Mouse (Mus musculus) ovary, postnatal 36 days (tissue): ENCODE results near the gene Faf1.

ENCODE experiments used
- DNase-seq: peaks from one replicate; pipeline ENCODE4 v3.0.0; 2022; ENCODE audit warnings: low spot score, mixed read lengths

Gene Faf1

DNA sequence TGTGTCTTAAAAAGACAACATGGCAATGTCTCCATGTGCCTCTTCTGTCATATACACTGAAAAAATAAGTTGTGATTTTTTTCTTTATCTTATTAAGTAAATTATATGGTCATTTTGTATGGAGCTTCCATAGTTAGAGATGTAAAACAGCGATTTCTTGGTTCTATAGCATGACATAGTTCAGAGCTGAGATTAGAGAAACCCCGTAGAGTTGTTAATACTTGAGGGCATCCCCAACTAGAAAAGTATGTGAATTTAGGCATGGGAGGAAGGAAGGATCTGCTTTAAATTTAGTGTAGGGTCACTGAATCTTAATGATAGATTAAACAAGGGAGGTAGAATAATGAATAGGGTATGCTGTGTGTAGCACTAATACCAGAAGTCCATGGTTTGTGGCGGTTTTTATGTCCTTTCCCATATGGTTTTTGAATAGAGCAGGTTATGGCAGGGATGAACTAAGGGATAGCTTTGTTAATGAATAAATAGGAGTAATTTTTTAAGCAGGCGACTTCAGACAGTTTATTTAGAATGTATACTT is 106.3 kb downstream of the Faf1 start:
- no peak for DNase-seq

DNA sequence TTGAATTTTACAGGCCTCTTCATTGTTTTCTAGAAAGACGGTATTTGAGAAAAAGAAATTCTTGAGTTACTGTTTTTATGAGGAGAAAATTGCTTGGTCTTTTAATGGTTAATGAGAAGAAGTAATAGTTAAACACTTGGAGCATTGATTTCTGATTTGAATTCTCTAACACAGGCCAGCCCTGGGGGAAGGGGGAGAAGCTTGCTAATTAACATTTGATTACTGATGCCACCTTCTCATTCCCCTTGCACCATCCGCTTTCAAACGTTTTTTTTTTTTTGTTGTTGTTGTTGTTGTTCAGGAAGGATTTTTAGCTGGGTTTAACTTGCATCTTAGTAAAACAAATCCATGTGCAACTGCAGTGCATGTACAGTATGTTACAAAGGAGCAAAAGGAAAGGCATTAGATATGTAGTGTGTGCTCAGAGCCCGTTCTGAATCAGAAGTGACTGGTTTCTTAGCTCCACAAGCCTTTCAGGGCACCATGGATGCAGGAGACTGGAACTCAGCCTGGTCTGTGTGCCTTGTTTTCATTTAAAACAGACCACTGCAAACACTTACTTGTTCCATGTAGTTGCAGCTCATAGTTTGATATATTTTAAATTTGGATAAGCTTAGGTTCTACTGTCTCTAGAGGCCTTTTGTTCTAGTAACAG is 113.1 kb downstream of the Faf1 start:
- DNase-seq = no peak

DNA sequence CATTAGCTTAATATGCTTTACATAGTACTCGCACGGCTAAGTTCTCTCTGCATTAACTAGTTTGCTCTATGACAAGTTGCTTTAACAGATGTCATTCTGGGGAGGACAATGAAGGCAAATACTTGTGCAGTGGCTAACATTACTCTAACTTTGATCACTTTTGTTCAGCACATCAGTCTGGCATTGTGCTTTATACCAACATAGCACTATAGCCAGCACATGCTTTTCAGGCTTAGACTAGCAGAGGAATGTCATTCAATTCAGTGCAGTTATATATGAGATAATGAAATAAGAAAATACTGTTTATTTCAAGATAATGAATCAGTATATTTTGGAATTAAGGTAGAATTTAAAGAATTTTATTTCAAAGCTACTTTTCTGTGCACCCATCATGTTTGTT is 115.9 kb downstream of the Faf1 start:
- no peak for DNase-seq

DNA sequence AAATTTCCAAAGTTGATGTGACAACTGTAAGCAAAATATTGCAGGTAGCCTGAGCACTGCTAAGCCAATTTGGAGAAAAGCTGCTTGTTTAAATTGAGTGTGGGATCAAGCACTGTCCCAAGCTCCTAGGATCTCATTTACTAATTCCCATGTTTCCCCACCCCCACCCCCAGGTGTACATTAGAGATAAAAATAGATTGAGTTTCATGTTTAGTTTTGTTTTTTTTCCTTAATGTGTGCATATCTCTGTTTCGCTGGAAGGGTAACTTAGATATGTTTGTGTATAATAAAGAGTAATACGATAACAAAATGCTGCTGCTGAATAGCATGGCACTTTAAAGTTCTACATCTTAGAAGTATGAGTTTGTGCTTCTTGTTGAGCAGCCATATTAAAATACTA is 116.7 kb downstream of the Faf1 start:
- no peak for DNase-seq

DNA sequence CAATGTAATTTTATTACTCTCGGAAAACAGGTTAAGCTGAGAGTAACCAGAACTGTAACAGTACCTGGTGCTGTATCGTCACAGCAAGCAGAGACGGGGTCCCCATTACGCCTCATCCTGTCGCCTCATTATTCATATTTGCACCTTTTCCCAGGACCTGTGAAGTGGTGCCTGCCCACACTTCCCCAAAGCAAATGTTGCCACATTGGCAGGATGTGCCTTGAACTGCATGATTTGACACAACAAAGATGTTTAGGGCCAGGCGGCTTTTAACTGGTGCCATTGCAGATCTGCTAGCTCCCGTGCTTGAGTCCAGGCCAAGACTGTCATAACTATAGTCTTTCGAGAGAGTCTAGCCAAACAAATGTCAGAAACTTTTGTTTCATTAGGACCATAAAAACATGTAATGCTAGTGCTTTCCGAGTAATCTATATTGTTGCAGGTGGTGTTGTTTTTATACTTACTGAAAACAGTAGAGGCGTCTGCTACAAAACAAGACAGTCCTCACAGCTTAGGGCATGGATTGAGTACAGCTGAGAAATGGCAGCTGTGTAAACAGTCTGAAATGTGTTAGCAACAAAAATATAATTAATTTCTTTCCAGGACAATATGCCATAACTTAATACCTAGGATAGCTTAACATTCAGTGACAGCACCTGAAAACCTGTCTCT is 121.3 kb downstream of the Faf1 start:
- DNase-seq = no peak

DNA sequence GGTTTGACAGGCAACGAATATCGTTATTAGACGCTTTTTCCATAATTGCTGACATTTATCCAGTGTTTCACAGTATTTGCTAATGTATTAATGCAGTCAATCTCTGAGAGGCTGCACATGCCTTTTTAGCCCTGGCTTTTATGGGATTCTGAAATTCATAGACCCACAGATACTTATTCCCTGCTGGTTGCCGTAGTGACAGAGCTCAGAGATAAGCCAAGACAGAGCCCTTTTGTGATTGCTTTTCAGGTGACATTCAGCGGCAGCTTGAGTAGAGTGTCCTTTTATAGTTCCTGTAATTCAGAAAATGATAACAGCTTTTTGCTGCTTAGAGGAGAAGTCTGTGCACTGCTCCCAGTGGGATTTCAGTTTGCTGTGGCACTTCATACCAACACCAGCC is 130.0 kb downstream of the Faf1 start:
- DNase-seq = no peak

DNA sequence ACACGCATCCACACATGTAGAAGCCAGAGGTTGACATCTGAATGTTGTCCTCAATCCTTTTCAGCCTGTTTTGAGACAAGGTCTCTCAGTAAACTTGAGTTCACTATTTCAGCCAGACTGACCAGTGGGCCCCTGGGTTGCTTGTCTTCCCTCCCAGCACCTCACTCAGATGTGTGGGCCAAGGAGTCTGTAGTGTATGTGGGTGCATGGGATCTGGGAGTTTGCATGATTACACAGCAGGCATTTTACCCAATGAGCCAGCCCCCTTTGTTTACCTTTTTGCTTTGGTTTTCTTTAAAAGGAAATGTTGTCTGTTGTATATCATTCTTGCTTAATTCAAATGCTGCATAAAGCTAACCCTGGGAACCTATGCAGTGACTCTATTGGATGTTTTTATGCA is 138.8 kb downstream of the Faf1 start:
- no peak for DNase-seq

DNA sequence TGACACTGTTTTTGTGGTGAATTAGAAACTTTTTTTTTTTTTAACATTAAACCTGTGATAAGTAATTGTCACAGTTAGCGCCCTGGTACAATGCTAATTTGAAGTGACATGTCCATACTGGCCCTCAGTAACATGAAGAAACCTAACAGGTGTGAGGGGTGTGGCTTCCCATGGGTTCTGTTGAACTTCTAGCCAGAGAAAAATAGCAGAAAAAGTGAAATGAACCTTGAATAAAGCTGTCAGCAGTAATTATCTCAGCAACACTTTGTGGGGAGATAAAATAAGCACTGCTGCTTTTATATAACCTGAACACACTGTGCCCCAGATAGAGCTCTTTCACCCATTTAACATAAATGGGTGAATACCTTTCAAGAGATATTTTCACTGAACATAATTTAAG is 139.2 kb downstream of the Faf1 start:
- no peak for DNase-seq

DNA sequence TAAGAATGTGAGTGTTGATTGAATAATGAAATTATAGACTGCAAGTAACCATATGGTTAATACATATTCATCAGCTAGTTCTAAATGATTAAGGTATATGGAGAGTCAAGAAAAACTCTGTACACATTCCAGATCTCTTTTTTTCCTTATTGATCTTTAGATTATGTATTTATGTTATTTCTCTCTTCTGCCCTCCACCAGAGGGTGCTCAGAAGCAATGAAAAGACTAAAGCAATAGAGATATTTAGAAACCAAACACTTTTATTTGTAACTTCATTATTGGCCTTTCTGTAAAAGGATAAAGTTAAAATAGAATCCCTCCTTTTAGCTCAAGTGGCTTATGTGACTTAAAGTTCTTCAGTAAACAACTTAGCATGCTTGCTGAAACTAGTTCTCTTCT is 143.1 kb downstream of the Faf1 start:
- no peak for DNase-seq

DNA sequence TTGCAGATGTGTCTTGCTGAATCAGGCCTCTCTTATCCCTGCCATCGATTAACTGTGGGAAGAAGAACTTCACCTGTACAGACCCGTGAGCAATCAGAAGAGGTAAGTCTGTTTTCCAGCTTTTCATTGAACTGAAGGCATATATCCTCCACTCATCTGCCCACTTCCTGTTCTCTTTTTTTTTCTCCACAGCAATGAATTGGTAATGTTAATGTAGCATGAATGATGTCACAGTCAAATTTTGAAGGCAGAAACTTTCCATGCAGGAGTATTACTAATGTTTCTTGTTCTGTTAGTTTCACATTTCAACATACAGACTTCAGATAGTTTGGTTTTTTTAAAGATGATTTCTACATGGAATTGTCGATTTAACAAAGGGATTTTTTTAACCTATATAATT is 153.4 kb downstream of the Faf1 start:
- no peak for DNase-seq

DNA sequence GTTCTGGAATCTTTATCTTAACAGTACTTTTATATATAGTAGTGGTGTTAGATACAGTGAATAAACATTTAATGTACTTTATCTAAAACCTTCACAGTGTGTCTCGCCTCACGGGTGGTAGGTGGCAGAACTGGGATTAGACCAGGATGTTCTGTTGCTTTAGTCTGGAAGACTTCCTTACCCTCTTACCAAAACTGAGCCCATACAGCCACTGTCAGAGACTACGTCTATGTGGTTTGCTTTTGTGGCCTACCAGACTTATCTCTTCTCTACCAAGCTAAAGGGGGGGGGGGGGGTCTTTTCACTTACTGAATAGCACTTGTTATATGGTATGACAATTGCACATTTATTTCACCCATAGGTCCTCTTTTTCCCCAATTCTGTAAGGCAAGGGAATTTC is 181.5 kb downstream of the Faf1 start:
- DNase-seq = no peak

DNA sequence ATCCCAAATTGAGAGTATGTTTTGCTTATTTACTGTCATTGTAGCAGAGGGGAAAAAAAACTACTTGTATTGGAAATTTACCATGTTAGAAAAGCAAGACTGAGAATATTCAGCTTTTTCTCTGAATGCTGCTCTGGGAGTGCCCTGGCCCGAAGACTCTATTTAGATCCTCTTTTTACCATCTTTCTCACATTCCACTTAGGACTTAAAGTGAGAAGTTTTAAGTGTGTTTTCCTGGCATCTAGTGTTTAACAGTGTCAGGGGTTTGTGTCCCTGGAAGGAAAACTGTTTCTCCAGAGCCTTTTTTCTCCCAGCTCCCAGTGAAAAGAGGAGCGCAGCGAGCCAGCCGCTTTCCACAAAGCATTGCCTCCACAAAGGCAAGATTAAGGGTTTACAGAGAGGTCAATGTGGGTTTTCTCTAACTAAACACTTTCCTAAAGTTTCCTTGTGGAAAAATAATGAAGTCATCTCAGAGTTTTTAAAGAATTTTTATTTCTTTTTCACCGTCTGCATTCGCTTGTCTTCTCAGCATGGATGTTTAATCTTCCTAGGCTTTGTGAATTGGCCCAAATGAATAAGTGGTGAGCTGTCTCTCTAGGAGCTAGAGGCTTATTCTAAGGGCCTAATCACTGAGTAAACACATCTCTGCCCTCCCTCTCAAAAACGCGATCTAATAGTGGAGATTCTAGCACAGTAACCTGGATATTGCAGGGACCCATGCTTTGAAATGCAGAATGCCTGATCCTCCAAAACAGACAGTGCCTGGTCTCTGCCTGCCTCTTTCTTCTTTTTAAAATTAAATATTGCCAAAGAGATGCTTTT is 182.4 kb downstream of the Faf1 start:
- DNase-seq = no peak

DNA sequence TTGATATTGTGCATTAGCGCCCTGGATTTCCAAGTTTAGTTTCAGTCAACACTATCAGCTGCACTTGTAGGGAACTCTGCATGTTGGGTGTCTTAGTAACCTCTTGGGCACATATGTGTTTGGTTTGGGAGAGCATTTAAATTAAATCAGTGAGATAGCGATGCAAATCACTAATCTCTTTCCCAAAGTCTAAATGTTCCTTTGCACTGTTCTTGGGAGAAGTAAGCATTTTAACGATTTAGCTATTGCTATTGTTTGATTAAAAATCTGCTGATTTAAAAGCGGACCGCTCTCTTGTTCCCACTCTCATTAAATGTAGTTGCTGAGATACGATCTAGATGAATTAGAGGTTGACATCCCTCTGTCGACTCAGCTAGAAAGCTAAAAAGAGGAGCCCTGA is 183.0 kb downstream of the Faf1 start:
- no peak for DNase-seq

DNA sequence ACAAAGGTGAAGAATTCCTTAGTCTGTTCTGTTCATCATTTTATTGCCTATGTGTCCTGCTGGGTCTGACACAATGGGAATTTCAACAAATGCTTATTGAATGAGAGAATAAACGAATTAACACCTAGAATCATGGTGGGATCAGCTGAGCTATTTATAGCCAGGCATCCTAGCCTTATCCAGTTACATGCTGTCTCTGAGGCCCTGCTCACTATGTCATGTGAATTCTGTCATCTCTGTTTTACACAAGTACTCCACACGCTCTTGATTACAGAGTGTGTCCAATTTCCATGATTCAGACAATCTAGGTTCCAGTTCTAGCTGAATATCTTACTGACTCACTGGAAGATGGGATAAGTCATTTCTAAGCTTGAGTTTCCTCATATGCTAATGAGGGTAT is 183.9 kb downstream of the Faf1 start:
- DNase-seq = no peak

DNA sequence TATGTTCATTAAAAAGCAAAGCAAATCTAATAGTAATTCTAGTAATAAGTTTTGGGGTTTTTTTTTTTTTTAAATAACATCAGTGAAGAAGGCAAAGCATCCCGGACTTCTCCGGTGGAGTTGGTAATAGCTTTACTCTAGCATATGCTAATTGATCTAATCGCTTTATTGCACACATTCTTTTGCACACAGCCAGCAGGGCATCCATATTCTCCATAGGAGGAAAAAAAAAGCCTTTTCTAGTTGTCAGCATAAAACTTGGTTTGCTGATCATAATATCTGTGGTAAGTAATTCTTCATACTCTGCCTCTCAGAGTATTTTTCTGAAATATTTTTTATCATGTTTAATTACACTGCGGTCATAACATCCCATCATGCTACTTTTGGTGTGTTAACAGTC is 185.9 kb downstream of the Faf1 start:
- no peak for DNase-seq

DNA sequence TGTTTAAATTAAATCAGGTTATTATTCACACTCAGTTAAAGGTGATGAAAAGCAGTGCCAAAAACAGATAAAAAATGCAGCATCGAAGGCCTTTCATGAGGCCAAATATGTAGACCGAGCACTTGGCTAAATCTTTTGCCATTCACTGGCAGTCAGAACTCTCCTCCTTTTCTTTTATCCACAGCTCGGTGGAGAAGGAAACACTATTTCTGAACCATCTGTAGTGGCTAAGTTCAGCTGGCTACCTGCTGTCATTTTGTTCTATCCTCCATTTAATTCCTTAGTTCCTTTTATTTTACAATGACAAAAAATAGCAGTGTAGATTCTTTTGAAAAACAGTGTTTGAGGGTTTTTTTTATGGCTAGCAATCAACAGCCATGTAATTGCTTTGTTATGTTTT is 186.6 kb downstream of the Faf1 start:
- no peak for DNase-seq

DNA sequence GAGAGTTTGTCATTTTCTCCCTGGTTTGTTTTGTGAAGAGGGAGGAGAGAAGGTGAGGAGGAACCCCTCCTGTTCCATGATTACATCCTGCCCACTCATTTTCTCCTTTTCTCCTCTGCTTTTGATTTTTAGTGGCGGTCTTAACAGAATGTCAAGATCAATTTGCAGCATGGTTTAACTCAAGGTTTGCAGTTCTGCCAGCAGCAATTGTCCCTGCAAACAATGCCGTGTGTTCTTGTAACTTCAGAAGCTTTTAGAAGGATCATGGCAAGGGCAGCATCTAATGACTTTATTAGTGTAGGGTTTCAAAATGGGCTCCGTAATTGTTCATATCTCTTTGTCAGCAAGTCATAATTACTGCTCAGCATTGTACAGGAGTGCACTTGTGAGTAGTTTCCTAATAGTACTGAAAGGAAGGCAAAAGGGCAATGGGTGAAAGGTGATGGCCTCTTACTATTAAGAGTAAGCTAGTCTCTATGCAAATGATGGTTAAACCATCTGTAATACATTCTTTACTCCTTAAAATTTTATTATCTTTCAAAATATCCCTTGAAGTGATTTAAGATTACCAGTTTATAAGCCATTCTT is 192.6 kb downstream of the Faf1 start:
- no peak for DNase-seq

DNA sequence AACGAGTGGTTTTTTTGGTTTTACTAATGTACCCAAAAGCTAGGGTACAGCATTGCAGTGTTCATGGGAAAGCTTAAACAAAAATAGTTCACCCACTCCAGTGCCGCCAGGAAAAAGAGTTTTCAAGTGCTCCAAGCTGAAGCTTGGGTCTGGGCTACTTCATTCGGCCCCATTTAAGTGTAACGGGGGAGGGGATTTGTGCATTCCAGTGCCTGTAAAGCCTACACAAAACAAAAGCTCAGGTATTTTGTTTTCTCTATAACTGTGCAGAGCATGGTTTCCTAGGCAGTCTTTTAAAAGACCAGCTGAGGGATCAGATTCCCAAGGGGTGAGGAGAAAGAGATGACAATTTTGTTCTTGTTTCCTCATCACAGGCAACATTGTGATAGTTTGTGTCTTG is 207.9 kb downstream of the Faf1 start:
- no peak for DNase-seq

DNA sequence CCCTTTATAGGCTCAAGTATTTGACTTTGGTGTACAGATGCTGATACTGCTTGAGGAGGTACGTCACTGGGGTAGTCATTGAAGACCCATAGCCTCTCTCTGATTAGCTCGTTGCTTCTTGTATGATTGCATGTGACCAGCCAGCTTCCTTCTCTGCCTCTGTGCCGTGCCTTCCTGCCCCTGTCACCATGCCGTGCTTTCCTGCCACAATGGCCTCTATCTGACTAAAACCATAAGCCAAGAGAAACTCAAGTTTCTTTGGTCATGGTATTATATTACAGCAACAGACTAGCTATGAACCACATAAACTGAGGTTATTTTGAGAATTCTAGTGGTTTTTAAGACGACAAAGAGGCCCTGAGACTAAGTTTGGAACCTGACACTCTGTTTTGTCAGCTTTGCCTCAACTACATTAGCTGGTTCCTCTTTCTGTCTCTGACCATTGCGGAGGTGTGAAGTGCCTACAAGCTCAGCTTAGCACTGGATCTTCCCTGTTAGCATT is 211.5 kb downstream of the Faf1 start:
- no peak for DNase-seq

DNA sequence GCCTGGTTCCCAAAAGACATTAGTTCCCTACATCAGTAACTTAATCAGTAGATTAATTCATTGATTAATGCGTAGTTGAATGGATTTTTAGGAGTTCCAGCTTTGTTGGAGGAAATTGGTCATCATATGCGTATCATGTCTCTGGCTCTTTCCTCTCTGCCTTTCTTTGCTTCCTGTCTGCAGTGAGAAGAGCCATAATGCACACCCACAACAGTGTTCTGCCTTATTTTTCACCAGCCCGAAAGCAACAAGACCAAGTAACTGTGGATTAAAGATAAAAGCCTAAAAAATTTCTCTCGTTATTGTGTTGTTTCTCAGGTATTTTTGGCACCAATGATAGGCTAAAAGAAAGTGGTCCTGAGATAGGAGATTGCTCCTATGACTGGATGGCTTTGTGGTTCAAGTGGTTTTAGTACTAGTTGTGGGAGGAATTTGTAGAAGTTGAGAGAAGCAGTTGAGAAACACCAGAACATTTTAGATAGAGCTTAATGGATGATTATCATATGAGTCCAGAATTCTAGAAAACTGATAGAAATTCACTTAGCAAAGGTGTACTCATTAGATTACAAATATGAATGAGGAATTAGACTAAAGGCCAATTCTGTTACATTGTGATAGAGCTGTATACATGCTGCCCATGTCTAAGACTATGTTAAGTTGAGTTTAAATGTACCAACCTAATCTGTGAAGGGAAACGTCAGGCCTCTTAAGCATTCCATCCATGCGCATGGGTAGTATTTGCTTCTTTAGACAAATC is 221.6 kb downstream of the Faf1 start:
- DNase-seq = no peak

DNA sequence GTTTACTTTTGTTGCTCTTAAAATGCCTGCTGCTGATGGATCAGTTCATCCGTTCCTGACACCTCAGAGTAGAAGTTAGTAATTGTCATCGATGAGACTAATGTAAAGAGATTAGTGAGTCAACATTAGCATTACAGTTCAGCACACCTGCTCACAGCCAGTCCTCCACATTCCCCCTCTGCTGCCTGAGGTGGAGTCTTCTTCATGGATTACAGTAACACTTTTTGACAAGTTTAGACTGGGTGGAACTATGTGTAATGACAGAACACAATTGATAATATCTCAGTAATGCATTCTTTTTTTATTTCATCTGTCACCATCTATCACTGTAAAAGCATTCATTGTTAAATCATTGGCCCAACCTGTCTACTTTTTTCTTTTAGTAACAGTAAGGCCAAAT is 224.7 kb downstream of the Faf1 start:
- DNase-seq = no peak

DNA sequence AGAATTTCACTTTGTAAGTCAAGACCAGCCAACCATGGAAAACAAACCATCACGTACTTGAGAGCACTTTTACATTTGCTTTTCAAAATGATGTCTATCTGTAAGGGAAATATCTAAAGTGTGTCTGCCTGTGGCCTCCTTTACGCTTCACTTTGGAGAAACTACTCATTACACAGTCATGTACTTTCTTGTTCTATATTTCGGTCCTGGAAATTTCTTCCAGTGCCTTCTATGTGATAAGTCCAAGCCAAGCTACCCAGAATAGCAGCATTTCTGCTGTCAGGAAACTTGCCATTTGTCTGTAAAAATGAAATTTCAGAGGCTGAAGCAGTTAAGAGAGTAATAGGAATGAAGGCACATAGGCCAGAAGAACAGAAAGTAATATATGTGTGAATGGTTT is 228.1 kb downstream of the Faf1 start:
- no peak for DNase-seq
